Mouse (Mus musculus): ENCODE measurements around the gene Fgd2.

DNA sequence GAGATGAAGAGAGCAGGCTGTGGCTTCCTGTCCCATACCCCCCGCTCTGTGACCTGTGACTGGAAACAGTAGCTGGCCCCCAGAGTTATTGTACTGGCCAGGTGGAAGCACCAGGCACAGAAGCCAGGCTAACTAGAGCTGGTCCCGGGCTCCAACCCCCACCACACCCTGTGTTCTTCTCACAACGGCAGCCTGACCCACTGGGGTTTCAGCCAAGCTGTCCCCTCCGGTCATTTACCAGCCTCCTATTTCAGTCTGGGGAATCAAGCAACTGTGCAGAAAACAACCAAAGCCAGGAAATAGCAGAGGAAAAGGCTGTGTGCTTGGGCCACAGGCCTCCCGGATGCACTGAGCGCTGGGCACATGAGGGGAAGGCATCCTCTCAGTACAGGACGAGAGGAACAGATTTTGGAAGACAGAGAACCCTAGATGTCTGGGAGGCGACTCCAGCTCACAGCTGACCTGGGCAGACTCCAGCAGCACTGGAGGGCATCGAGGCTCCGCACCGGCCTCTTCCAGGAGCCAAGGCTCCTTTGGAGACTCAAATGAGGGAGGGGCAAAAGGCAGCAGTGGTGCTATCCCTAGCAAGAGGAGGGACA is 21.4 kb upstream of the Fgd2 start:
- TF ChIP-seq CTCF (IDR thresholded peaks at IDR 0.05; ENCODE audit: extremely low read depth, insufficient read depth, insufficient read length, insufficient replicate concordance), result no peak
- no peak for TF ChIP-seq POLR2A (IDR thresholded peaks at IDR 0.05; ENCODE audit: low read depth, low read length)
